Mouse (Mus musculus) mesoderm, embryonic 11.5 days (tissue): ENCODE data around the gene Cep41.
A peak's percentile ranks its signal among the peaks of the same experiment; 100 is the strongest.

Experiments used
- DNase-seq: peaks from one replicate; pipeline ENCODE4 v3.0.0-alpha.2; 2012; ENCODE audit warnings: low read depth, low spot score

Cep41 gene

GRCm38 (mm10) chr6:30674714-30675280, 18.8 kb downstream of the Cep41 start:
- peak; percentile 37 for DNase-seq

GRCm38 (mm10) chr6:30673764-30674561, 19.6 kb downstream of the Cep41 start:
- DNase-seq = peak; percentile 49

- no peak for DNase-seq
Observed at GRCm38 (mm10) chr6:30671696-30672095, 21.9 kb downstream of the Cep41 start.

GRCm38 (mm10) chr6:30667585-30667984, 26.0 kb downstream of the Cep41 start:
- no peak for DNase-seq

- DNase-seq = no peak
Observed at GRCm38 (mm10) chr6:30666043-30666442, 27.5 kb downstream of the Cep41 start.

- DNase-seq = no peak
Observed at GRCm38 (mm10) chr6:30665296-30665695, 28.3 kb downstream of the Cep41 start.

- no peak for DNase-seq
Observed at GRCm38 (mm10) chr6:30664776-30665175, 28.8 kb downstream of the Cep41 start.

- no peak for DNase-seq
Observed at GRCm38 (mm10) chr6:30658619-30659018, 34.9 kb downstream of the Cep41 start.

GRCm38 (mm10) chr6:30657279-30657678, 36.3 kb downstream of the Cep41 start:
- DNase-seq = no peak

- DNase-seq = no peak
Observed at GRCm38 (mm10) chr6:30654932-30655331, 38.6 kb downstream of the Cep41 start.

- DNase-seq = no peak
Observed at GRCm38 (mm10) chr6:30654402-30654859, 39.1 kb downstream of the Cep41 start.

- DNase-seq = no peak
Observed at GRCm38 (mm10) chr6:30653518-30653917, 40.0 kb downstream of the Cep41 start.

- DNase-seq = no peak
Observed at GRCm38 (mm10) chr6:30652425-30653188, 40.9 kb downstream of the Cep41 start.

- no peak for DNase-seq
Observed at GRCm38 (mm10) chr6:30649651-30650296, 43.8 kb downstream of the Cep41 start.

GRCm38 (mm10) chr6:30645379-30645778, 48.2 kb downstream of the Cep41 start:
- peak; percentile 67 for DNase-seq

- DNase-seq = no peak
Observed at GRCm38 (mm10) chr6:30644462-30644861, 49.1 kb downstream of the Cep41 start.

GRCm38 (mm10) chr6:30643694-30644460, 49.7 kb downstream of the Cep41 start:
- DNase-seq = no peak

GRCm38 (mm10) chr6:30638674-30639268, 54.8 kb downstream of the Cep41 start, which contains the start of gene Cpa1:
TSS of gene Cpa1 (plus strand) at chr6:30639218.
- DNase-seq = no peak

- peak; percentile 70 for DNase-seq
Observed at GRCm38 (mm10) chr6:30636186-30636842, 57.2 kb downstream of the Cep41 start.

GRCm38 (mm10) chr6:30635361-30635862, 58.1 kb downstream of the Cep41 start:
- DNase-seq = no peak
